Mouse (Mus musculus) neural tube, embryonic 12.5 days (tissue): Measurements from ENCODE around the gene Ifna16. TPM values are rescaled to one million over a fixed set of nuclear protein-coding genes. Genes with fewer than 3 reads are reported as not detected.

Experiments
- ATAC-seq: fragments of 200-750 bp; cut with Nextera tagmentation; 2 replicates; pipeline ENCODE4 v1.8.0; 2017; ENCODE audit warnings: low read depth, mild to moderate bottlenecking, moderate TSS enrichment, moderate library complexity; ENCODE audit not compliant: low FRiP score
- H3K27ac ChIP-seq: fragments of 300-500 bp; sonication (generic); 2 replicates; pipeline ENCODE4 v1.5.1; 2016
- H3K27me3 ChIP-seq: fragments of 300-500 bp; sonication (generic); replicated peaks from 2 replicates; pipeline ENCODE4 v1.6.1; 2016; ENCODE audit warnings: mild to moderate bottlenecking
- H3K36me3 ChIP-seq: fragments of 300-500 bp; sonication (generic); 2 replicates; pipeline ENCODE4 v1.6.1; 2016; ENCODE audit warnings: mild to moderate bottlenecking
- H3K4me1 ChIP-seq: fragments of 300-500 bp; sonication (generic); 2 replicates; pipeline ENCODE4 v1.6.1; 2016
- H3K4me2 ChIP-seq: fragments of 300-500 bp; sonication (generic); replicated peaks from 2 replicates; pipeline ENCODE4 v1.6.1; 2016; ENCODE audit warnings: mild to moderate bottlenecking
- H3K4me3 ChIP-seq: fragments of 300-500 bp; sonication (generic); 2 replicates; pipeline ENCODE4 v1.5.1; 2016
- H3K9ac ChIP-seq: fragments of 300-500 bp; sonication (generic); 2 replicates; pipeline ENCODE4 v1.6.1; 2016; ENCODE audit warnings: mild to moderate bottlenecking
- H3K9me3 ChIP-seq: fragments of 300-500 bp; sonication (generic); 2 replicates; pipeline ENCODE4 v1.6.1; 2016; ENCODE audit warnings: mild to moderate bottlenecking
- WGBS: fragments of 180-500 bp; shearing (Covaris S2); methylation state at CpG from one replicate; pipeline ENCODE4 v1.1.7; 2016; 5-methylcytosine and 5-hydroxymethylcytosine counted together
- polyA plus RNA-seq: library from polyadenylated mRNA; unstranded; fragments of >200 nt; fragmentation: Nextera tagmentation; extraction: Ambion mirVana; gene quantifications from 2 replicates; pipeline ENCODE4 v1.2.1, GENCODE M21; 2016

Gene Ifna16
- polyA plus RNA-seq, 1 experiment from 2014 or later: not detected

GRCm38 (mm10) chr4:88696237-88696884 is 19.6 kb upstream of the Ifna16 start:
- ATAC-seq: peak; percentile 83; the same call in 1 of the 2 replicates
- no peak overlapping the region for H3K4me3 ChIP-seq
- no peaks in the 10 kb centered on the region for H3K36me3 ChIP-seq
- H3K27me3 ChIP-seq: no peaks in the 10 kb centered on the region
- H3K9me3 ChIP-seq: no peaks in the 10 kb centered on the region
- no peak overlapping the region for H3K4me2 ChIP-seq
- H3K9ac ChIP-seq: no peak overlapping the region
- 24% methylated on average over 3 of the region's 3 CpGs for WGBS
- no peak overlapping the region for H3K27ac ChIP-seq
- no peaks in the 10 kb centered on the region for H3K4me1 ChIP-seq

- Histone ChIP-seq H3K4me1 (no peaks in the 10 kb centered on the region), H3K4me2 (no peak overlapping the region), H3K9me3 (no peaks in the 10 kb centered on the region), H3K27ac (no peak overlapping the region), H3K27me3 (no peaks in the 10 kb centered on the region), H3K9ac (no peak overlapping the region), H3K36me3 (no peaks in the 10 kb centered on the region), H3K4me3 (no peak overlapping the region)
- WGBS: 87% methylated on average over 2 of the region's 2 CpGs
- no peak for ATAC-seq
These were observed 16.7 kb upstream of the Ifna16 start for GRCm38 (mm10) chr4:88693392-88693791.

- no peak overlapping the region for H3K4me2 ChIP-seq
- no peak overlapping the region for H3K27ac ChIP-seq
- no peak overlapping the region for H3K4me3 ChIP-seq
- no peaks in the 10 kb centered on the region for H3K4me1 ChIP-seq
- no peaks in the 10 kb centered on the region for H3K9me3 ChIP-seq
- no peak overlapping the region for H3K9ac ChIP-seq
- no peaks in the 10 kb centered on the region for H3K36me3 ChIP-seq
- no peak for ATAC-seq
- H3K27me3 ChIP-seq: no peaks in the 10 kb centered on the region
- WGBS: 88% methylated on average over 1 of the region's 1 CpGs
These were observed 15.8 kb upstream of the Ifna16 start for GRCm38 (mm10) chr4:88692537-88692936.

GRCm38 (mm10) chr4:88691259-88691658 is 14.5 kb upstream of the Ifna16 start, which contains the start of gene Ifnab:
Ifnab (minus strand) TSS chr4:88691359.
- Histone ChIP-seq H3K9me3 (no peaks in the 10 kb centered on the region), H3K9ac (no peak within 1 kb of the TSS), H3K27me3 (no peaks in the 10 kb centered on the region), H3K27ac (no peak within 1 kb of the TSS), H3K4me1 (no peaks in the 10 kb centered on the region), H3K4me2 (no peak within 1 kb of the TSS), H3K36me3 (no peaks in the 10 kb centered on the region), H3K4me3 (no peak within 1 kb of the TSS)
- ATAC-seq: no peak
- 72% methylated on average over 2 of the region's 2 CpGs for WGBS

GRCm38 (mm10) chr4:88683812-88684211 is 7.1 kb upstream of the Ifna16 start, which contains the start of gene Ifna2:
Ifna2 (minus strand) TSS chr4:88683912.
- Histone ChIP-seq H3K4me2 (no peak within 1 kb of the TSS), H3K9me3 (no peaks in the 10 kb centered on the region), H3K4me1 (no peaks in the 10 kb centered on the region), H3K36me3 (no peaks in the 10 kb centered on the region), H3K4me3 (no peak within 1 kb of the TSS), H3K27me3 (no peaks in the 10 kb centered on the region), H3K27ac (no peak within 1 kb of the TSS), H3K9ac (no peak within 1 kb of the TSS)
- 91% methylated on average over 1 of the region's 1 CpGs for WGBS
- no peak for ATAC-seq

GRCm38 (mm10) chr4:88681353-88681752 is 4.6 kb upstream of the Ifna16 start:
- 84% methylated on average over 3 of the region's 3 CpGs for WGBS
- no peak for ATAC-seq
- Histone ChIP-seq H3K4me1 (no peaks in the 10 kb centered on the region), H3K27me3 (no peaks in the 10 kb centered on the region), H3K9me3 (no peaks in the 10 kb centered on the region), H3K27ac (no peak overlapping the region), H3K4me2 (no peak overlapping the region), H3K9ac (no peak overlapping the region), H3K4me3 (no peak overlapping the region), H3K36me3 (no peaks in the 10 kb centered on the region)

GRCm38 (mm10) chr4:88680362-88680761 is 3.6 kb upstream of the Ifna16 start:
- Histone ChIP-seq H3K4me2 (no peak overlapping the region), H3K4me3 (no peak overlapping the region), H3K9ac (no peak overlapping the region), H3K36me3 (no peaks in the 10 kb centered on the region), H3K9me3 (no peaks in the 10 kb centered on the region), H3K27me3 (no peaks in the 10 kb centered on the region), H3K27ac (no peak overlapping the region), H3K4me1 (no peaks in the 10 kb centered on the region)
- no peak for ATAC-seq
- WGBS: 49% methylated on average over 8 of the region's 8 CpGs

GRCm38 (mm10) chr4:88655461-88655860 is 21.3 kb downstream of the Ifna16 start:
- no peak overlapping the region for H3K27ac ChIP-seq
- no peaks in the 10 kb centered on the region for H3K36me3 ChIP-seq
- WGBS: 68% methylated on average over 1 of the region's 1 CpGs
- ATAC-seq: no peak
- H3K9ac ChIP-seq: no peak overlapping the region
- H3K9me3 ChIP-seq: no peaks in the 10 kb centered on the region
- H3K4me1 ChIP-seq: no peaks in the 10 kb centered on the region
- no peak overlapping the region for H3K4me3 ChIP-seq
- H3K27me3 ChIP-seq: no peaks in the 10 kb centered on the region
- no peak overlapping the region for H3K4me2 ChIP-seq

GRCm38 (mm10) chr4:88653644-88654043 is 23.1 kb downstream of the Ifna16 start:
- 79% methylated on average over 3 of the region's 3 CpGs for WGBS
- Histone ChIP-seq H3K4me3 (no peak overlapping the region), H3K9ac (no peak overlapping the region), H3K36me3 (no peaks in the 10 kb centered on the region), H3K4me1 (no peaks in the 10 kb centered on the region), H3K9me3 (no peaks in the 10 kb centered on the region), H3K27ac (no peak overlapping the region), H3K27me3 (no peaks in the 10 kb centered on the region), H3K4me2 (no peak overlapping the region)
- ATAC-seq: no peak

GRCm38 (mm10) chr4:88644359-88644758 is 32.4 kb downstream of the Ifna16 start, which contains the start of gene Ifna13:
Ifna13 (minus strand) TSS chr4:88644459.
- Histone ChIP-seq H3K4me2 (no peak within 1 kb of the TSS), H3K4me3 (no peak within 1 kb of the TSS), H3K36me3 (no peaks in the 10 kb centered on the region), H3K9me3 (no peaks in the 10 kb centered on the region), H3K27me3 (no peaks in the 10 kb centered on the region), H3K9ac (no peak within 1 kb of the TSS), H3K4me1 (no peaks in the 10 kb centered on the region), H3K27ac (no peak within 1 kb of the TSS)
- 64% methylated on average over 2 of the region's 2 CpGs for WGBS
- ATAC-seq: no peak

GRCm38 (mm10) chr4:88642526-88642925 is 34.2 kb downstream of the Ifna16 start:
- Histone ChIP-seq H3K9ac (no peak overlapping the region), H3K4me3 (no peak overlapping the region), H3K27me3 (no peaks in the 10 kb centered on the region), H3K4me1 (no peaks in the 10 kb centered on the region), H3K4me2 (no peak overlapping the region), H3K27ac (no peak overlapping the region), H3K9me3 (no peaks in the 10 kb centered on the region), H3K36me3 (no peaks in the 10 kb centered on the region)
- no peak for ATAC-seq
- WGBS: 45% methylated on average over 2 of the region's 2 CpGs

- 14% methylated on average over 11 of the region's 11 CpGs for WGBS
- Histone ChIP-seq H3K27me3 (no peaks in the 10 kb centered on the region), H3K9ac (no peak overlapping the region), H3K4me2 (peak overlapping the region; percentile 40), H3K27ac (no peak overlapping the region), H3K4me1 (no peaks in the 10 kb centered on the region), H3K4me3 (no peak overlapping the region), H3K36me3 (no peaks in the 10 kb centered on the region), H3K9me3 (no peaks in the 10 kb centered on the region)
- ATAC-seq: peak; percentile 92
These were observed 35.5 kb downstream of the Ifna16 start for GRCm38 (mm10) chr4:88641077-88641831.
